ENCODE assay signal across 8 mouse cellular contexts in the genomic region with DNA sequence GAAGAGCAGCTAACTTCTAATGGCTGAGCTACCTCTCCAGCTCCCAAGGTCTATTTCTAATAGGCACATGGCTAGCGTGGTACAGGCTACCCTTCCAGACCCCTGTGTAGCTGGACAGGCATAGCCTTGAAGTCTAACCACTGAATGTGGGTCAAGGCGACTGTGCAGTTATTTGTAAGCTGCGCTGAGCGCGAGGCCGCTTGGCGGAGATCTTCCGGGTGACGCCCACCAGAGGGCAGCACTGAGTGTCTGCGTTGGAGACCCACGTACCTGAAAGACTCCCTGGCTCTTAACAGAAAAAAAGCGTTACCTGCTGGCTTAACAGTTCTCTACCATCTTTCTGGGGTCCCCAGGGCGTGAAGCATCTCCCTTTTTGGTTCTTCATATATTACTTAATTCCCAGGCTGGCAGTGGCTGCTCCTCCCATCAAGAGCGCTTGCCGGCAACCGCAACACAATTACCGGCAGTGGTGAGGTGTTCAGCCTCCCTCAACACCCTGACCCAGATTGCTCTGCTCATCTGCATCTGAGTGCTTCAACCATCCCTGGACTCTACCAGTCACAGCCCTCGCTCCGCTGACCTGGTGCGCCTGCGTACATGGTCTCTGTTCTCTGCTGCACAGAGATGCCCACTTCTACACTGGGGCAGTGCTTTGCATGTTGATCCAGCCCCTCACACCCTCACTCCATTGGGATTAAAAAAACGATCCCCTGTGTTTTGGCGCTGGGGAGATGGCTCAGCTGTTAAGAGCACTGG. TPM values are rescaled to one million over a fixed set of nuclear protein-coding genes. Genes with fewer than 3 reads are reported as not detected.
DNase-seq lines count a peak whose midpoint lies in the region; ATAC-seq and TF ChIP-seq lines count a peak whose summit lies in the region.

No protein-coding gene starts in this region.

- no peaks in the 10 kb centered on the region for H3K9me3 ChIP-seq in forebrain, embryonic 11.5 days (ENCODE audit: control insufficient read depth, low read length)
- no peaks in the 10 kb centered on the region for H3K9me3 ChIP-seq in heart, embryonic 16.5 days (replicated peaks; ENCODE audit: control insufficient read depth, low read length)
- no peaks in the 10 kb centered on the region for H3K9me3 ChIP-seq in liver, embryonic 14.5 days (ENCODE audit: control insufficient read depth, low read length)
- H3K9me3 ChIP-seq in neural tube, embryonic 14.5 days (ENCODE audit: control insufficient read depth, low read length), result no peaks in the 10 kb centered on the region

- no peak for ATAC-seq in forebrain, embryonic 11.5 days (replicated peaks; ENCODE audit: low FRiP score)
- ATAC-seq in heart, embryonic 16.5 days (replicated peaks; ENCODE audit: extremely low read depth, insufficient read depth, low FRiP score), result peak; percentile 18; the same call in 1 of the 2 replicates
- no peak for ATAC-seq in liver, embryonic 14.5 days (ENCODE audit: insufficient read depth)
- ATAC-seq in neural tube, embryonic 14.5 days (ENCODE audit: low read depth), result peak; percentile 49; the same call in 1 of the 2 replicates

- 3% methylated on average over 23 of the region's 23 CpGs for WGBS in forebrain, embryonic 11.5 days
- WGBS in heart, embryonic 16.5 days, result 5% methylated on average over 23 of the region's 23 CpGs
- 6% methylated on average over 23 of the region's 23 CpGs for WGBS in liver, embryonic 14.5 days (ENCODE audit: insufficient replicate concordance)
- WGBS in neural tube, embryonic 14.5 days, result 4% methylated on average over 23 of the region's 23 CpGs

- TF ChIP-seq EP300 in liver, embryonic 14.5 days (IDR thresholded peaks at IDR 0.05; ENCODE audit: low read depth), result no peak

- H3K4me1 ChIP-seq in forebrain, embryonic 11.5 days (replicated peaks; ENCODE audit: control insufficient read depth, insufficient read depth, low read length), result no peaks in the 10 kb centered on the region
- H3K4me1 ChIP-seq in heart, embryonic 16.5 days (ENCODE audit: control insufficient read depth, insufficient read depth, low read length), result no peaks in the 10 kb centered on the region; the same call in 1 of the 2 replicates
- no peaks in the 10 kb centered on the region for H3K4me1 ChIP-seq in liver, embryonic 14.5 days (replicated peaks; ENCODE audit: control insufficient read depth in 2 of 2, insufficient read depth in 2 of 2, low read length in 1 of 2)
- H3K4me1 ChIP-seq in neural tube, embryonic 14.5 days (ENCODE audit: control insufficient read depth, insufficient read depth, low read length), result no peaks in the 10 kb centered on the region

- H3K27ac ChIP-seq in forebrain, embryonic 11.5 days (ENCODE audit: low read depth, low read length), result no peak overlapping the region
- no peak overlapping the region for H3K27ac ChIP-seq in heart, embryonic 16.5 days (ENCODE audit: low read length)
- no peak overlapping the region for H3K27ac ChIP-seq in liver, embryonic 14.5 days
- 0 out of 2 replicates have a peak overlapping the region, but pooled peaks have one; percentile 22 for H3K27ac ChIP-seq in neural tube, embryonic 14.5 days (ENCODE audit: low read depth, low read length)

- H3K4me2 ChIP-seq in forebrain, embryonic 11.5 days (ENCODE audit: low read depth, low read length, severe bottlenecking), result peak overlapping the region; percentile 35; the same call in 1 of the 2 replicates
- H3K4me2 ChIP-seq in heart, embryonic 16.5 days (ENCODE audit: low read depth, low read length), result peak overlapping the region; percentile 51; the same call in 1 of the 2 replicates
- peak overlapping the region; percentile 6; the same call in 1 of the 2 replicates for H3K4me2 ChIP-seq in liver, embryonic 14.5 days (ENCODE audit: low read depth)
- H3K4me2 ChIP-seq in neural tube, embryonic 14.5 days (ENCODE audit: low read depth, low read length), result peak overlapping the region; percentile 50

- peaks cover 2% of the 10 kb centered on the region; the same call in 1 of the 2 replicates for H3K27me3 ChIP-seq in forebrain, embryonic 11.5 days (ENCODE audit: control insufficient read depth, insufficient read depth, low read length)
- H3K27me3 ChIP-seq in heart, embryonic 16.5 days (ENCODE audit: control insufficient read depth, insufficient read depth, low read length), result peaks cover 22% of the 10 kb centered on the region
- peaks cover 8% of the 10 kb centered on the region for H3K27me3 ChIP-seq in liver, embryonic 14.5 days (ENCODE audit: control insufficient read depth, insufficient read depth, low read length)
- no peaks in the 10 kb centered on the region for H3K27me3 ChIP-seq in neural tube, embryonic 14.5 days (ENCODE audit: control insufficient read depth, insufficient read depth, low read length)

- H3K9ac ChIP-seq in forebrain, embryonic 11.5 days (ENCODE audit: low read length), result no peak overlapping the region
- no peak overlapping the region for H3K9ac ChIP-seq in heart, embryonic 16.5 days (ENCODE audit: low read length)
- H3K9ac ChIP-seq in liver, embryonic 14.5 days (replicated peaks), result no peak overlapping the region
- H3K9ac ChIP-seq in neural tube, embryonic 14.5 days (replicated peaks; ENCODE audit: low read depth, low read length), result no peak overlapping the region

- peak; percentile 92 for TF ChIP-seq CTCF in liver, embryonic 14.5 days (IDR thresholded peaks at IDR 0.05; ENCODE audit: low read depth)

- DNase-seq in A20 (ENCODE audit: low read depth, low spot score), result peak; percentile 77
- peak; percentile 87 for DNase-seq in brain, adult 2 months (ENCODE audit: low read depth, low spot score)
- peak; percentile 92 for DNase-seq in forebrain, embryonic 11.5 days (ENCODE audit: low spot score)
- peak; percentile 83 to 88 for DNase-seq in kidney, postnatal 25 days
- DNase-seq in liver, embryonic 14.5 days (ENCODE audit: low read depth in 3 of 3, low spot score in 3 of 3), result peak; percentile 22 to 29 (median 23)
- DNase-seq in telencephalon, adult 2 months (ENCODE audit: low read depth, low spot score), result peak; percentile 28

- no peaks in the 10 kb centered on the region for H3K36me3 ChIP-seq in forebrain, embryonic 11.5 days (ENCODE audit: control insufficient read depth, insufficient read depth, low read length)
- no peaks in the 10 kb centered on the region for H3K36me3 ChIP-seq in heart, embryonic 16.5 days (ENCODE audit: control insufficient read depth, insufficient read depth)
- H3K36me3 ChIP-seq in liver, embryonic 14.5 days (replicated peaks; ENCODE audit: control insufficient read depth, insufficient read depth, low read depth), result no peaks in the 10 kb centered on the region
- H3K36me3 ChIP-seq in neural tube, embryonic 14.5 days (ENCODE audit: control insufficient read depth, insufficient read depth, low read length), result no peaks in the 10 kb centered on the region

- H3K4me3 ChIP-seq in forebrain, embryonic 11.5 days (ENCODE audit: low read depth, low read length), result no peak overlapping the region; the same call in 1 of the 2 replicates
- 0 out of 2 replicates have a peak overlapping the region, but pooled peaks have one; percentile 19 for H3K4me3 ChIP-seq in heart, embryonic 16.5 days (ENCODE audit: low read length)
- no peak overlapping the region for H3K4me3 ChIP-seq in liver, embryonic 14.5 days (ENCODE audit: insufficient read depth in 1 of 2, low read depth in 2 of 2, low read length in 2 of 2)
- H3K4me3 ChIP-seq in neural tube, embryonic 14.5 days (ENCODE audit: low read depth, low read length), result no peak overlapping the region; the same call in 1 of the 2 replicates

RNA-seq across cellular contexts. Expression of gene Tulp1, which starts 21.3 kb away (rescaled TPM):
- polyA plus RNA-seq in forebrain, embryonic 11.5 days (2014; fragmentation: Nextera tagmentation; extraction: Ambion mirVana), result 2.6 and 4.2 TPM in 2 replicates
- polyA plus RNA-seq in heart, embryonic 16.5 days (2015; fragmentation: Nextera tagmentation; extraction: Ambion mirVana), result 2.1 and 3.1 TPM in 2 replicates
- polyA plus RNA-seq in liver, embryonic 14.5 days (2012; rRNA removed), result 0.12 and 0.26 TPM in 2 replicates
- 0.28 and 0.42 TPM in 2 replicates for polyA plus RNA-seq in liver, embryonic 14.5 days (2014; fragmentation: Nextera tagmentation; extraction: Ambion mirVana)
- 0.66 and 0.89 TPM in 2 replicates for polyA plus RNA-seq in neural tube, embryonic 14.5 days (2014; fragmentation: Nextera tagmentation; extraction: Ambion mirVana)

RNA-seq across cellular contexts. Expression of gene Tead3, which starts 35.7 kb away (rescaled TPM):
- polyA plus RNA-seq in forebrain, embryonic 11.5 days (2014; fragmentation: Nextera tagmentation; extraction: Ambion mirVana), result 5.6 and 5.8 TPM in 2 replicates
- polyA plus RNA-seq in heart, embryonic 16.5 days (2015; fragmentation: Nextera tagmentation; extraction: Ambion mirVana), result 6.2 and 6.4 TPM in 2 replicates
- polyA plus RNA-seq in liver, embryonic 14.5 days (2012; rRNA removed), result 2.0 and 2.2 TPM in 2 replicates
- 0.52 and 0.63 TPM in 2 replicates for polyA plus RNA-seq in liver, embryonic 14.5 days (2014; fragmentation: Nextera tagmentation; extraction: Ambion mirVana)
- polyA plus RNA-seq in neural tube, embryonic 14.5 days (2014; fragmentation: Nextera tagmentation; extraction: Ambion mirVana), result 1.2 and 1.6 TPM in 2 replicates

RNA-seq across cellular contexts. Expression of gene Rpl10a, which starts 58.1 kb away (rescaled TPM):
- 468 and 490 TPM in 2 replicates for polyA plus RNA-seq in forebrain, embryonic 11.5 days (2014; fragmentation: Nextera tagmentation; extraction: Ambion mirVana)
- polyA plus RNA-seq in heart, embryonic 16.5 days (2015; fragmentation: Nextera tagmentation; extraction: Ambion mirVana), result 279 and 343 TPM in 2 replicates
- polyA plus RNA-seq in liver, embryonic 14.5 days (2012; rRNA removed), result 1,169 and 1,992 TPM in 2 replicates
- 506 and 510 TPM in 2 replicates for polyA plus RNA-seq in liver, embryonic 14.5 days (2014; fragmentation: Nextera tagmentation; extraction: Ambion mirVana)
- polyA plus RNA-seq in neural tube, embryonic 14.5 days (2014; fragmentation: Nextera tagmentation; extraction: Ambion mirVana), result 367 and 407 TPM in 2 replicates

Comparison
In these comparisons a context has a peak if more than half of its experiments do, and no peak if none do; other contexts are left out.
1. DNase-seq: peak in every context shown above with its lines; median percentile 92 in forebrain, embryonic 11.5 days; 87 in brain, adult 2 months; 86 in kidney, postnatal 25 days; 77 in A20; 28 in telencephalon, adult 2 months; 23 in liver, embryonic 14.5 days.
2. ATAC-seq: peak in heart, embryonic 16.5 days (single experiment) and neural tube, embryonic 14.5 days (single experiment); none in forebrain, embryonic 11.5 days (single experiment) and liver, embryonic 14.5 days (single experiment).
3. Peak in every context shown above with its lines, with median percentiles within 50 percentile points of each other: H3K4me2 ChIP-seq.